Mouse (Mus musculus): ENCODE data around the gene Pdlim5. TPM values are rescaled to one million over a fixed set of nuclear protein-coding genes. Genes with fewer than 3 reads are reported as not detected.

Gene Pdlim5
- polyA plus RNA-seq, 1 experiment: 19.9 TPM

DNA sequence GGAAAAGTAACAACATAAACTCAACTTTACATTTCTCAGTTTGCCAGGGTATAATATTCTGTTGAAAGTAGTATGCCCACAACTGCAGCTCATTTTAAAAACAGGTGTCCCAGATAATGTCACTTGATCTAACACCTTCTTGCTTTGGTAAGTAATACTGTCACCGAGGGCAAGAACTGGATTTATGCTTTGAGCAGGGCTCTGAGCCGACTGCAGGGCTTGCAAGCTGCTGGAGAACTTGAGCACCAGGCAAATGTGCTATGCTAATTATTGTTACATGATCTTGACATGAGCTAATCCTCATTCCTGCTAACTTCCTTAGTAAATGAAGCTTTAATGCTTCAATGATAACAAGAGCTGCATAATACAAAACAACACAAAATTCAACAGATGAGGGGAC is 139.1 kb downstream of the Pdlim5 start:
- Histone ChIP-seq H3K4me3 (ENCODE audit: insufficient read depth, low read length) (no peak overlapping the region), H3K27ac (ENCODE audit: insufficient read depth, low read length) (no peak overlapping the region), H3K4me1 (ENCODE audit: control insufficient read depth, insufficient read depth, low read length) (no peaks in the 10 kb centered on the region)
- no peak for TF ChIP-seq POLR2A (IDR thresholded peaks at IDR 0.05; ENCODE audit: extremely low read depth, insufficient read depth, low read length)
- TF ChIP-seq CTCF (IDR thresholded peaks at IDR 0.05; ENCODE audit: extremely low read depth, insufficient read depth, low read length): no peak

DNA sequence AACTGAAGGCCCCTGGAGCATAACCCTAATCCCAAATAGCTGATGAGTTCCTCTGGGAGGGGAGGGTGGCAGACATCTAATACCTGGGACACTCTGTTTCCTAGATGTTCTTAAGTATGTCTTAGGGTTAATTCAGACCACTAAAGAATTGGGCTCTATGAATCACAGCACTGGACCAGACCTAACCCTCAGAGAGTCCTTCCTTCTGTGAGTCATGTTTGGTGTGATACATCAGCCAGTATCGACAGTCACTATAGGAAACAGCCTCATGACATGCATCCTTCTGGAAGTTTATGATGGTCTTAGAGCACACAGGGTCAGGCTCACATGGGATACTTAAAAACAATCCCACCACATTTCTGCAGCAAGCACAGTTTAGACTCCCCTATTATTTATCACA is 143.4 kb downstream of the Pdlim5 start:
- no peak overlapping the region for H3K27ac ChIP-seq (ENCODE audit: insufficient read depth, low read length)
- TF ChIP-seq POLR2A (IDR thresholded peaks at IDR 0.05; ENCODE audit: extremely low read depth, insufficient read depth, low read length): no peak
- H3K4me3 ChIP-seq (ENCODE audit: insufficient read depth, low read length): no peak overlapping the region
- no peaks in the 10 kb centered on the region for H3K4me1 ChIP-seq (ENCODE audit: control insufficient read depth, insufficient read depth, low read length)

DNA sequence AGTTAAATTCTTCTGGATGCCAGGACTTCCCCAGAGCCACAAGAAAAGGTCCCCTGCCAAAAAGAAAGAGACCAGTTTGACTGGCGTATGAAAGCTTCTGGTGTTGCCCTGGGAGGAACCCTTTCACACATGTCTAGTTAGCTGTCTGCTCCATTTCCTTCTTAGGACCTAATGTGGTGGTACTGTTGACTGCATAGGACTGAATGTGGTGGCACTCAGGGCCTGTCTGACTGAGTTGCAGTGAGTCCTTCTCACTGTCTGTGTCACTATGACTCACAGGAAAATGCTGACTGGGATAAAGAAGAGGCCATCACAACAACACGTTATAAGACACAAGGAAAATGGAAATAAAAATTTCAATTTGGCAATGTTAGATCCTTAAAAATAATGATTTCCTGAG is 146.0 kb downstream of the Pdlim5 start:
- no peak for TF ChIP-seq POLR2A (IDR thresholded peaks at IDR 0.05; ENCODE audit: extremely low read depth, insufficient read depth, low read length)
- no peak for TF ChIP-seq CTCF (IDR thresholded peaks at IDR 0.05; ENCODE audit: extremely low read depth, insufficient read depth, low read length)
- no peak overlapping the region for H3K4me3 ChIP-seq (ENCODE audit: insufficient read depth, low read length)
- H3K4me1 ChIP-seq (ENCODE audit: control insufficient read depth, insufficient read depth, low read length): no peaks in the 10 kb centered on the region
- no peak overlapping the region for H3K27ac ChIP-seq (ENCODE audit: insufficient read depth, low read length)

DNA sequence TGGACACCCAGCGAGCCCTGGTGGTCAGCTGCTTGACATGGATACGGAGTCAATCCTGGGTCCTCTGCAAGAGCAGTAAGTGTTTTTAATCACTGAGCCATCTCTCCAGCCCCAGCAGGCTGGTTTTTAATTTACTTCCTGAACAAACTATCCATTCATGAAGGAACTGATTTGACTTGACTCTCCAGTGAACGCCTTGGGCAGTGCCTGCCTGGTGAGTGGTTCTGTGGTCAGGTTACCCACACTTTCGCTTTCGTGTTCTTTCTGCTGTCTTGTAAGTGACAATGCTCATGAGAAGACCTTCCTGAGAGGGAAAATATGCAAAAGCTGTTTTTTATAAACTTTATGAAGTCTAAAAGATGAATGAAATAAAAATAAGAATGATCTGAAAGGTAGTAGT is 152.2 kb downstream of the Pdlim5 start:
- H3K4me3 ChIP-seq (ENCODE audit: insufficient read depth, low read length): no peak overlapping the region
- TF ChIP-seq POLR2A (IDR thresholded peaks at IDR 0.05; ENCODE audit: extremely low read depth, insufficient read depth, low read length) (no peak), CTCF (IDR thresholded peaks at IDR 0.05; ENCODE audit: extremely low read depth, insufficient read depth, low read length) (no peak)
- no peaks in the 10 kb centered on the region for H3K4me1 ChIP-seq (ENCODE audit: control insufficient read depth, insufficient read depth, low read length)
- no peak overlapping the region for H3K27ac ChIP-seq (ENCODE audit: insufficient read depth, low read length)

DNA sequence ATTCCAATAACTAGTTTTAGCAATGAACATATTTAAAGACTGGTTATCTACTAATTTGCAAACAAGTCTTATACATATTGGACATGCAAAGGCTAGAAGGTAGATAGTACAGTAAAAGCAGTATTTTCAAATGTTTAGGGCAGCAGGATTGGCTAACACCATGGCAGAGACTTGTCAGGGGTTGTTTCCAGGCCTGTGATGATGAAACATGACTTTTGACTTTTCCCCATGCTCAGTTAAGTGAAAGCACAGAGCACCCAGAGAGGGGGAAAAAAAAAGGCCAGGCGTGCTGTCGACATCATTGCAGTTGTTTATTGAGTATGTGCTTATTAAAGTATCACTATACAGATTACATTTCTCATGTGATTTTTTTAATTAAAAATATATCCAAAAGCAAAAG is 156.2 kb downstream of the Pdlim5 start:
- TF ChIP-seq CTCF (IDR thresholded peaks at IDR 0.05; ENCODE audit: extremely low read depth, insufficient read depth, low read length): no peak
- H3K4me3 ChIP-seq (ENCODE audit: insufficient read depth, low read length): no peak overlapping the region
- no peaks in the 10 kb centered on the region for H3K4me1 ChIP-seq (ENCODE audit: control insufficient read depth, insufficient read depth, low read length)
- H3K27ac ChIP-seq (ENCODE audit: insufficient read depth, low read length): no peak overlapping the region

DNA sequence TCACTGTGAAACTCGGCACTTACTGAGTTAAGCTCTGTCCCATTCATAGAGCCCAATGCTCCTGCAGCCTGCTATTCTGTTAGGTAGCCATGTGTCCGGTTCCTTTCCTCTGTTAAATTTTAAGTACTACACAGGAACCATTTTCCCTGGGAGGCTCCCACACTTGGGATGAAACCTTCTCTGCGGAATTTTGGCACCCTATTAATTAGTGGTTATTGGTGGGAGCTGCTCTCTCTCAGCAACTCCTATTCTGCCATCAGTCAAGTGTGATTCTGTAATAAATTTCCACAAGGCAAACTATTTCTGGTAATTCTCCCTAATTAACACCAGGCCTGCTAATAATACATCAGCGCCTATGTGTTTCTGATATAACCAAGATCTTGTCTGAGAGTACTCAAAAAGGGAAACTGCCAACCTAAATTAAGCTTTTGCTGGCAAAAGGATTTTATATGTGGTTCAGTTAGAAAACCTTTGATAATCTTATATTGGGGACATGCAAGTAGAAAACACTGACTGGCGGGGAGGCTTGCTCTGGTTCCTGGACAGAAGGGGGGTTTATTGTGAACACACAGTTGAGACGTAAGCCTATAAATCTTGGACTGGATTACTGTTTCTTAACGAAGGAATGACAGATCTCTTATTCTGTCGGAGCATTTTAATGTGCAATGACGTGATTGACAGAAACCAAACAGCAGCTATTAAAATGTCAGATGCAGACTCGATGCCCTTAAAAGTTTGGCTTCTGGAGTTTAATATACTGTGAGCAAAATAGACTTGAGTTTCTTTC is 157.0 kb downstream of the Pdlim5 start:
- TF ChIP-seq POLR2A (IDR thresholded peaks at IDR 0.05; ENCODE audit: extremely low read depth, insufficient read depth, low read length) (no peak), CTCF (IDR thresholded peaks at IDR 0.05; ENCODE audit: extremely low read depth, insufficient read depth, low read length) (no peak)
- no peak overlapping the region for H3K27ac ChIP-seq (ENCODE audit: insufficient read depth, low read length)
- H3K4me1 ChIP-seq (ENCODE audit: control insufficient read depth, insufficient read depth, low read length): no peaks in the 10 kb centered on the region
- no peak overlapping the region for H3K4me3 ChIP-seq (ENCODE audit: insufficient read depth, low read length)

DNA sequence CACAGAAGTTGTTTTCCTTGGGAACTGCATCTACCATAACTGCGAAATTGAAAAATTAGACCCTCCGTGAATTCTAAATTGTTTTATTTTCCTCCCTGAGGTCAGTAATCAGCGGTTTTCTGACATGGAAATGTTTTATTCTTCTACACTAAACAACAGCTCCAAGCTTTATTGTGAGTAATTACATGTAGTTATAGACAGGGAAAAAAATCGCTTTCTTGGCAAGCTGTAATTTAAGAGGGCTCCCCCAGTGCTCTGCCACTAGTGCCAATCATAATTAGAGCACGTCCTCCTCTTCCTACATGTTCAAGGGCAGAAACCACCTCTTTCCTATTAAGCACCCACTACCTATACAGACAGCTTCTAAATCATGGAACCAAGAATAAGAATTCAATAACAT is 157.9 kb downstream of the Pdlim5 start:
- H3K4me1 ChIP-seq (ENCODE audit: control insufficient read depth, insufficient read depth, low read length): no peaks in the 10 kb centered on the region
- H3K4me3 ChIP-seq (ENCODE audit: insufficient read depth, low read length): no peak overlapping the region
- no peak overlapping the region for H3K27ac ChIP-seq (ENCODE audit: insufficient read depth, low read length)
- TF ChIP-seq CTCF (IDR thresholded peaks at IDR 0.05; ENCODE audit: extremely low read depth, insufficient read depth, low read length): no peak
- no peak for TF ChIP-seq POLR2A (IDR thresholded peaks at IDR 0.05; ENCODE audit: extremely low read depth, insufficient read depth, low read length)

DNA sequence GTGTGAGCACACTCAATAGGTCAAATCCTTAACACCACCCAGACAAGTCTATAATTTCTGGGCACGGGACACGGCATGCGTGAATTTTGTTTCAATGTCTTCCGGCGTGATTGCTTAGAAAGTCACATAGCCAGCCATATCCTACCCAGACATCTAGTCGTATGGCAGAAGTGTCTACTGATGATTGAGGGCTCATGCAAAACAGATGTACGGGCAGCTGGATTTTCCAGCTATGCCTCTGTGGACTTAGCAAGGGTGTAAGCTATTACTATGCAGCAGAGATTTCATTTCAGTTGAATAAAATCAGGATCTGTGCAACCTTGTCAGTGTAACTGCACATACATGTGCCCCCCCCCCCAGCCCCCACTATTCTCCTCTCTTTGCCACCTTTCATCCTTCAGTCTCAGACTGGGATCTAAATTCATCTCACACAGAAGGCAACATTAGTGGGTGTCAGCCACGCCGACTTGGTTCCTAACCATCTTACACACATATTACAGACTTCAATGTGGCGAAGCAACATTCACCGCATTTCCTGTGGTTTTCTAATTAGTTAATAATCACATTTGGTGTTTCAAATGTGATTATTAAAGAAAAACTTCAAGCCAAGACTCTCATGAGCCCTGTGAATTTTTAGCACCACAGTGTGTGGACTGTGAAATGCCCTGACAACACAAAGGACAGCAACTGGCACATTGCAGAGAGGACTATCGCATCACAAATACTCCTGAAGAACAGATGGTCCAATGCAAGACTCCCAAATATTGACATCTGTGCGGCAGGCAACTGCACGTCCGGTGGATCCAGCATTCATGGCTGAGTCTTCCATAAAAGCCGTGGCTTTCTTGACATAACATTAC is 161.7 kb downstream of the Pdlim5 start:
- H3K4me1 ChIP-seq (ENCODE audit: control insufficient read depth, insufficient read depth, low read length): no peaks in the 10 kb centered on the region
- no peak overlapping the region for H3K4me3 ChIP-seq (ENCODE audit: insufficient read depth, low read length)
- no peak overlapping the region for H3K27ac ChIP-seq (ENCODE audit: insufficient read depth, low read length)
- TF ChIP-seq CTCF (IDR thresholded peaks at IDR 0.05; ENCODE audit: extremely low read depth, insufficient read depth, low read length): no peak
- no peak for TF ChIP-seq POLR2A (IDR thresholded peaks at IDR 0.05; ENCODE audit: extremely low read depth, insufficient read depth, low read length)

DNA sequence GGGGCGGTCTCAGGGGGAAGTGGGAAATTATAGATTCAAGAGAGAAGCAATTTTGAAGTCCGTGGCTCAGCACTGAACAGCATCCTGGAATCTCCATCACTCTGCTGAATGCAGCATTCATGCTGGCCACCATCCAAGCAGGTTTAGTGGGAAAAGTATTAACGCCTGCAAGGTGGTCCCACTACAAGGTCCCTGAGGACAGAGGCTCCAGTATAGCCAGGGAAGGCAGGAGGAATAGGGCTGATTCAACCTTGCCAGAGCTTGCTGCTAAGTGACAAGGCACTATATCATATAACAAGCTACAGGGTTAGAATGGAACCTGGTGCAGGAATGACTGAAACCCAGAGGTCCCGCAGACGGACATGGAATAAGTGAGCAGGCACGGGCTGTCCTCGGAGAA is 166.8 kb downstream of the Pdlim5 start:
- no peak overlapping the region for H3K4me3 ChIP-seq (ENCODE audit: insufficient read depth, low read length)
- H3K27ac ChIP-seq (ENCODE audit: insufficient read depth, low read length): no peak overlapping the region
- H3K4me1 ChIP-seq (ENCODE audit: control insufficient read depth, insufficient read depth, low read length): no peaks in the 10 kb centered on the region
- no peak for TF ChIP-seq CTCF (IDR thresholded peaks at IDR 0.05; ENCODE audit: extremely low read depth, insufficient read depth, low read length)
- no peak for TF ChIP-seq POLR2A (IDR thresholded peaks at IDR 0.05; ENCODE audit: extremely low read depth, insufficient read depth, low read length)

All from cortical plate, adult 2 months (tissue).